Mouse (Mus musculus) lung, postnatal 0 days (tissue): ENCODE results near the gene Rbm20.

Experiments used
- CTCF ChIP-seq: IDR thresholded peaks from 2 replicates; pipeline ENCODE4 v1.5.1; 2016; ENCODE audit warnings: antibody characterized with exemption, mild to moderate bottlenecking
- EP300 ChIP-seq: IDR thresholded peaks from 2 replicates; pipeline ENCODE4 v1.6.1; 2016; ENCODE audit warnings: antibody characterized with exemption, mild to moderate bottlenecking, control low read depth

GRCm38 (mm10) chr19:53816242-53816641 is 139.1 kb downstream of the Rbm20 start:
- TF ChIP-seq CTCF = no peak
- no peak for TF ChIP-seq EP300
